Mouse (Mus musculus) thymus, postnatal 0 days (tissue): ENCODE measurements at regions not wholly inside any gene's neighbourhood (a gene's known extent, or its start where the extent isn't known, plus 50 kb on each side); places are given as distances from the start of the nearest gene placed in this dataset.

Source experiments
- DNase-seq: peaks from one replicate; pipeline ENCODE4 v3.0.0-alpha.2; 2015; ENCODE audit warnings: low spot score

GRCm38 (mm10) chr3:17795271-17796260 lies 152.6 kb upstream of the Cypt12 start:
- DNase-seq: no peak

DNA sequence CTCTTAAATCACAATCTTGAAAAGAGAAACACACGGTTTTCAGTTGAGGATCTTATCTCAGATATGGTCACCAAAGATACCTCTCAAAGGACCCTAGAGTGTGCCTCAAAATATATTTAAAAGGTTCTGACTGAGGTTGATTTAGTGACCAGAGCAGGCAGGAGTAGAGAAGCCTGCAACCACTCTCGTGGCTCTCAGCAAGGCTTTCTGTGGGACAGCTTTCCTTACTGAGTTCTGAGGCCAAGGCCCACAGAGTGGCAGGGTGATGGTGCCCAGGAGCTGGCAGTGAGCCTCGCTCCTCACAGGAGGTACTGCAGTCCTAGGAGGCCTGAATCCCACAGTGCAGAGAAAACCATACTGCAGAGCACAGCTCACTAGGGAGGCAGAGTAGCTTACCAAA lies 151.4 kb upstream of the Cypt12 start:
- no peak for DNase-seq

DNA sequence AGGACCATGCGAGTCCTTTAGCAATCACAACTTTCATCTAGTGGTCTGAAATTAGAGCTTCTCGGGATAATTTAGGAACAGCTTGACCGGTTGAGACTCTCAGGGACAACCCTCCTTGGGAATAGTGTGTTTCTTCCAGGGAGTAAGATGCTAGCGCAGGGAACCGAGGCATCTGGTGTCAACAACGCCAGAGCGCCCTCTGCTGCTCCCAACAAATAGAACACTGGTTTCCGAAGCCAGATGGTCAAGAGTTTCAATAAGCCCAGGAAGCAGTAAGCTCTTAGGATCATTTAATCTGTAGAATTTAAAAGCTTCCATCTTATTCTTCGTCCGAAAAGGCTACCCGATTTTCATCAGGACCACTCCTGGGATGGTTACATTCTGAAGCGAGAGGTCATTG lies 149.8 kb upstream of the Cypt12 start:
- no peak for DNase-seq

GRCm38 (mm10) chr3:17799120-17799519 lies 149.1 kb upstream of the Cypt12 start:
- DNase-seq: no peak

DNA sequence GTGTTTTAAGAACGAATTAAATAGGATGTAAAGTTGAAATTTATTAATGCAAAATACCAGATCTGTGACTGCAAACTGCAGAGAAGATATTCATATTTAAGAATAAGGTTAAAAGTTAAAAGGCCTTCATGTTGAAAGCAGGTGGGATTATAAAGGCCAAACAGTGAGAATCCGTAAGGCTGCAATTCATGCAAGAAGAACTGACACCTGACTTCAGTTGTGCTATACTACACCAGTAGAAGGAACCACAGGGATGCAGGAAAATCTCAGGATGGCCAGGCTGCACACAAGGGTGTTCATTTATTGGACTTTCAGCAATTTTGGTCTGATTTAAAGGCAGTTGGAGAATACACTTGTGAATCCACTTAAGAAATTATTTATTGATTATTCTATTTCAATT lies 147.4 kb upstream of the Cypt12 start:
- no peak for DNase-seq

GRCm38 (mm10) chr3:17801479-17801878 lies 146.7 kb upstream of the Cypt12 start:
- no peak for DNase-seq

DNA sequence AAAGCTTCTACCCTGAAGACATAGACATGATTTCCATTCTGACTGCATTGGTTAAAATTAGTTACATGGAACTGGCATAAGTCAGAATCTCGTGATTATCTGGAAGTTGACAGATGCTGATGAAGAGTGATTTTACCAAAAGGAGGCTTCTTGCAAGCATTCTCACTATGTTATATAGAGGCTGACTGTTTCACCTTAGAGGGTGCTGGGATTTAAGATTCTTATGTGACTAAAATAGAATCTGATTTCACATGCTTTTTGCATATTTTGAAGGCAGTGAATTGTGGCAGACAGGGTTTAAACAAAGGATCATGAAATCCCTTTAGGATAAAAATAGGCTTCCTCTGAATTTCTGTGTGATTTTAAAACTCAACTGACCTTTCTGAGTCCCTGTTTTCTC lies 143.0 kb upstream of the Cypt12 start:
- DNase-seq: no peak

DNA sequence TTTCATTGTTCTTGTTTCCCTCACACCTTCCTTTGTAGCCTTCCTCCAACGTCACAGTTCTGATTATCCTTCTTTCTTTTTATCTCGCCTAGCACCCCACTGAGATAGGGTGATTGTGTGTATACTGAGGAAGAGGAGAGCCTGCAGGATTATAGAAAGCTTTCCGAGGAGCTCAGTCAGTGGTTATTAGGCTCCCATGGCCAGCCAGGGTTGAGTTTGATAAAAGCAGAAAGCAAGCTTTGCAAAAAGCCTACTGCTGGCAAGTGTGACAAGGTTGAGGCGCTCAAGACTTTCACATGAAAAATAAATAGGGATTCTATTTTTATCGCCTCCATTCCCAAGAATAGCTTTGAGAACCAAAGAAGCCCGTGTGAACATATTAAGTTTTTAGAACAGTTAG lies 136.9 kb upstream of the Cypt12 start:
- DNase-seq: no peak

- no peak for DNase-seq
Measured at GRCm38 (mm10) chr3:17824201-17824600, 124.0 kb upstream of the Cypt12 start.

DNA sequence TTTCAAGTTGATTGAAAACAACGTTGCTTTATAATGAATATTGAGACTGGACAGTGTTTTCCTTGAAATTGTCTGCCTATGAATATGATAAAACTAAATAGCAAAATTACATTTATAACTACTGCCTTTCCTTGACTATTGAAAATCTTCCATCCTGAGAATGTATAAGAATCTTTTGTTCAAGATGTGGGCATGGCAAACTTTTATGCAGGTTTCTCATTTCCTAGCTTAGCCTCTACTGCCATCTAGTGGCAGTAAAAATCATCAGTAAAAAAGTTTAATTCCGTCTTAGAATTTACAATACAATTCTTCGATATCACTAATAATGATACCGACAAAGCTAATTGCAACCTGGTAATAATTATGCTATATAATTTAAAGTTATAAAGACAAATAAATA lies 123.5 kb upstream of the Cypt12 start:
- DNase-seq: peak; percentile 9

GRCm38 (mm10) chr3:17825254-17825890 lies 122.8 kb upstream of the Cypt12 start:
- no peak for DNase-seq

DNA sequence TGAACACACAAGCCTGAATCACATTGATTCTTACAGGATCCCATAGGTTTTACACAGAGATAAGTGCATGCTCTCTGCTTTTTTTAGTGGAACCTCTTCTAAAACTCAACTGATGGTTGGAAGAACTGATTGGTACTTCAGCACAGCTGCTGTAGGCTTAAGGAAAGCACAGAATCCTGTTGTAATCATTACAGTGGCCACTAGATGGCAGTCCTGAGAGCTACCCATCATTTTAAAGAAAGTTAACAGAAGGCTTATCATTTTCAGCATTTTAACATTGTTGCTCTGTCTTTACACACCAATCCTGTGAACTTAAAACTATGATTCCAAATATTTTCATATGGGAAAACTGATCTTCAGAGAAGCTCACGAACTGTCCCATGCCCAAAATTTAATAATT lies 113.5 kb upstream of the Cypt12 start:
- DNase-seq: peak; percentile 8

GRCm38 (mm10) chr3:17847609-17848008 lies 100.6 kb upstream of the Cypt12 start:
- no peak for DNase-seq

- DNase-seq: peak; percentile 18
Measured at GRCm38 (mm10) chr3:17848181-17848580, 100.0 kb upstream of the Cypt12 start.

DNA sequence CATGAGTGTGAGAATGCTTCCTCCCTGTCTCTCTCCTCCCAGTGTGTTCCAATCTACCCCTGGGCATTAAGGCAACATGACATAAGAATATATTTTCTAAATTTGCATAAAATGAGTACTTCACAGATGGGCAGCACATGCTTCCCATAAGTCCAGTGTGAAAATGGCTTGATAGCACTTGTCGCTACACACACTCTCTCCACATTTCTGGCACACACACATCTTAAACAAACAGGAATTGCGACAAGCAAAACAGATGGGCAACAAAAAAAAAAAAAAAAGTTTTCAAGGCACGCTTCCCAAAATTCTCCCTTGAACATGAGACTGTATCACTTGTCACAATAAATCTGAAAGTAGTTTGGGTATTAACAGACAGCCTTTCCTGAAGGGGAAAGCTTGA lies 85.8 kb upstream of the Cypt12 start:
- no peak for DNase-seq

DNA sequence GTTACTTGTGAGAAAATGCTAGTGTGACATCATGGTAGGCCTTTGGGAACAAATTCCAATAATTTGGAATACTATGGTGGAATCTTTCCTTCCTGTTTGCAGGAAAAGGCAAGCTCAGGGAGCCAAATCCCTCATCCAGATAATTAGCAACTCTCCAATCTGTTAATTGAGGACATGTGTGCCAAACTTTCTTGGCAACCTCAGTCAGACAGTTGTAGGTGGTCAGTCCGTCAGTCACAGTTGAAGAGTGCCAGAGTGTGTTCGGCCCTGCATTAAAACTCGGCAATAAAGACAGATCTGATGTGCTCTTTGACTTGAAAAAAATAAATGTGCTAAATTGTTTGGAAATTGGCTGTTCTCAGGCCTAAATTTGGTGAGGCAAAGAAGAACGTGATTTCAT lies 83.1 kb upstream of the Cypt12 start:
- no peak for DNase-seq

GRCm38 (mm10) chr3:17870895-17871482 lies 77.2 kb upstream of the Cypt12 start:
- no peak for DNase-seq

- DNase-seq: no peak
Measured at GRCm38 (mm10) chr3:17895869-17896268, 52.3 kb upstream of the Cypt12 start.

DNA sequence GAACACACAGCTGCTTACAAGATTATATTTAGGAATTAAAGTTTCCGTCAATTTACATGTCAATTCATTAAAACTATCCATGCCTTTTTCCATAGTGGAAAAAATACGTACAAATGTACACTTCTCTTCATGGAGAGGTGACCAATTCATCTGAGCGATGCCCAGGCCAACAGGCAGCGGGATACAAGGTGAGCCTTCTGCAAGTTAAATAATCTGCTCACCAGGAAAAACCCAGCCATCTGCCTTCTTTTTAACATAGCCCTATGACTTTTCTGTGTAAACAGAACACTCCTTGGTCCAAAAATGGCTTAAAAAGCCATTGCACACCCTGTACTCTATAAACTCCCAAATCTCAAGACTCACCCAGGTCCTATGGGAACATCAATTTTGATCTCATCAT lies 51.5 kb upstream of the Cypt12 start:
- DNase-seq: no peak
